9 mouse cellular contexts compared by ENCODE assay signal in genomic region chr9:43253271-43253681, GRCm38 (mm10). TPM values are rescaled to one million over a fixed set of nuclear protein-coding genes. Genes with fewer than 3 reads are reported as not detected.
DNase-seq lines count a peak whose midpoint lies in the region; ATAC-seq and TF ChIP-seq lines count a peak whose summit lies in the region.
"Had no signal": no experiment of that assay in that cellular context is flagged by ENCODE, and none has a peak within 500 bp of the region (broad histone marks: within the 10 kb centered on the region; RNA-seq: fewer than 3 reads in every experiment).

No protein-coding gene starts in this region.

- no peaks in the 10 kb centered on the region for H3K27me3 ChIP-seq in intestine, embryonic 14.5 days (replicated peaks; ENCODE audit: control insufficient read depth, insufficient read depth, low read length)
- no peaks in the 10 kb centered on the region for H3K27me3 ChIP-seq in intestine, postnatal 0 days (replicated peaks; ENCODE audit: control insufficient read depth, insufficient read depth, low read length)
- H3K27me3 ChIP-seq in kidney, postnatal 0 days (ENCODE audit: insufficient read depth, low read length), result no peaks in the 10 kb centered on the region
- no peaks in the 10 kb centered on the region for H3K27me3 ChIP-seq in neural tube, embryonic 15.5 days (replicated peaks)
- H3K27me3 ChIP-seq in midbrain, postnatal 0 days (ENCODE audit: insufficient read depth, low read length), result no peaks in the 10 kb centered on the region
- H3K27me3 ChIP-seq: CH12.LX had no signal

- no peaks in the 10 kb centered on the region for H3K9me3 ChIP-seq in intestine, embryonic 14.5 days (ENCODE audit: control insufficient read depth, low read length)
- H3K9me3 ChIP-seq in intestine, postnatal 0 days (ENCODE audit: control insufficient read depth), result no peaks in the 10 kb centered on the region
- H3K9me3 ChIP-seq in kidney, postnatal 0 days (replicated peaks; ENCODE audit: low read length), result no peaks in the 10 kb centered on the region
- no peaks in the 10 kb centered on the region for H3K9me3 ChIP-seq in neural tube, embryonic 15.5 days (replicated peaks)
- no peaks in the 10 kb centered on the region for H3K9me3 ChIP-seq in midbrain, postnatal 0 days (ENCODE audit: low read length)

- no peaks in the 10 kb centered on the region for H3K36me3 ChIP-seq in intestine, embryonic 14.5 days (ENCODE audit: control insufficient read depth, insufficient read depth, low read length)
- no peaks in the 10 kb centered on the region for H3K36me3 ChIP-seq in intestine, postnatal 0 days (ENCODE audit: control insufficient read depth, insufficient read depth)
- no peaks in the 10 kb centered on the region for H3K36me3 ChIP-seq in kidney, postnatal 0 days (ENCODE audit: insufficient read depth, low read length)
- H3K36me3 ChIP-seq in neural tube, embryonic 15.5 days, result no peaks in the 10 kb centered on the region
- no peaks in the 10 kb centered on the region for H3K36me3 ChIP-seq in midbrain, postnatal 0 days (ENCODE audit: insufficient read depth, low read length)

- peak overlapping the region; percentile 90 for H3K27ac ChIP-seq in intestine, embryonic 14.5 days (ENCODE audit: low read depth)
- no peak overlapping the region; the same call in 1 of the 2 replicates for H3K27ac ChIP-seq in intestine, postnatal 0 days (ENCODE audit: low read depth, low read length)
- H3K27ac ChIP-seq in kidney, postnatal 0 days, result peak overlapping the region; percentile 75
- H3K27ac ChIP-seq in neural tube, embryonic 15.5 days (replicated peaks), result peak overlapping the region; percentile 51
- no peak overlapping the region for H3K27ac ChIP-seq in midbrain, postnatal 0 days (ENCODE audit: low read depth, low read length)

- peak; percentile 84 for ATAC-seq in intestine, embryonic 14.5 days (replicated peaks; ENCODE audit: low FRiP score, low TSS enrichment, low read depth)
- no peak for ATAC-seq in intestine, postnatal 0 days
- peak; percentile 78 for ATAC-seq in kidney, postnatal 0 days (replicated peaks; ENCODE audit: low FRiP score, low read depth)
- no peak for ATAC-seq in neural tube, embryonic 15.5 days (ENCODE audit: low FRiP score)
- no peak for ATAC-seq in midbrain, postnatal 0 days (ENCODE audit: low FRiP score)

- 26% methylated on average over 5 of the region's 5 CpGs for WGBS in intestine, embryonic 14.5 days
- WGBS in intestine, postnatal 0 days, result 38% methylated on average over 5 of the region's 5 CpGs
- 12% methylated on average over 5 of the region's 5 CpGs for WGBS in kidney, postnatal 0 days
- 11% methylated on average over 5 of the region's 5 CpGs for WGBS in neural tube, embryonic 15.5 days
- 32% methylated on average over 5 of the region's 5 CpGs for WGBS in midbrain, postnatal 0 days

- H3K4me3 ChIP-seq in intestine, embryonic 14.5 days (ENCODE audit: low read depth, low read length), result no peak overlapping the region
- H3K4me3 ChIP-seq in intestine, postnatal 0 days (ENCODE audit: low read depth, low read length), result no peak overlapping the region
- no peak overlapping the region for H3K4me3 ChIP-seq in kidney, postnatal 0 days (replicated peaks; ENCODE audit: low read depth, low read length)
- no peak overlapping the region for H3K4me3 ChIP-seq in neural tube, embryonic 15.5 days (replicated peaks)
- no peak overlapping the region for H3K4me3 ChIP-seq in midbrain, postnatal 0 days (ENCODE audit: low read depth, low read length)

- 0 out of 2 replicates have a peak overlapping the region, but pooled peaks have one; percentile 2 for H3K9ac ChIP-seq in intestine, embryonic 14.5 days (ENCODE audit: low read length)
- H3K9ac ChIP-seq in intestine, postnatal 0 days (ENCODE audit: low read depth, low read length), result no peak overlapping the region
- H3K9ac ChIP-seq in kidney, postnatal 0 days (ENCODE audit: low read depth, low read length), result 0 out of 2 replicates have a peak overlapping the region, but pooled peaks have one; percentile 13
- no peak overlapping the region for H3K9ac ChIP-seq in neural tube, embryonic 15.5 days (replicated peaks)
- no peak overlapping the region for H3K9ac ChIP-seq in midbrain, postnatal 0 days (replicated peaks; ENCODE audit: low read length, poor library complexity, severe bottlenecking)

- H3K4me1 ChIP-seq in intestine, embryonic 14.5 days (replicated peaks; ENCODE audit: control insufficient read depth, insufficient read depth, low read length), result peaks cover 24% of the 10 kb centered on the region
- no peaks in the 10 kb centered on the region for H3K4me1 ChIP-seq in intestine, postnatal 0 days (replicated peaks; ENCODE audit: control insufficient read depth, insufficient read depth, low read length)
- H3K4me1 ChIP-seq in kidney, postnatal 0 days (replicated peaks; ENCODE audit: insufficient read depth, low read length), result no peaks in the 10 kb centered on the region; the same call in 1 of the 2 replicates
- peaks cover 11% of the 10 kb centered on the region for H3K4me1 ChIP-seq in neural tube, embryonic 15.5 days
- H3K4me1 ChIP-seq in midbrain, postnatal 0 days (ENCODE audit: insufficient read depth, low read length), result no peaks in the 10 kb centered on the region

- peak; percentile 74 for DNase-seq in intestine, embryonic 14.5 days (ENCODE audit: low spot score)
- DNase-seq in heart, adult 18-20 months, result peak; percentile 63 to 82
- DNase-seq in kidney, postnatal 0 days (ENCODE audit: low spot score), result peak; percentile 96
- DNase-seq in midbrain, postnatal 0 days (ENCODE audit: low spot score), result no peak
- no peak for DNase-seq in cerebellum, adult 18-20 months
- DNase-seq in layer of hippocampus, postnatal 14 days (ENCODE audit: low spot score in 2 of 2), result no peak

- peak overlapping the region; percentile 27; the same call in 1 of the 2 replicates for H3K4me2 ChIP-seq in intestine, embryonic 14.5 days (ENCODE audit: low read length)
- no peak overlapping the region for H3K4me2 ChIP-seq in intestine, postnatal 0 days (replicated peaks; ENCODE audit: low read depth)
- H3K4me2 ChIP-seq in kidney, postnatal 0 days (ENCODE audit: low read length), result no peak overlapping the region
- no peak overlapping the region for H3K4me2 ChIP-seq in neural tube, embryonic 15.5 days
- no peak overlapping the region for H3K4me2 ChIP-seq in midbrain, postnatal 0 days (ENCODE audit: low read depth, low read length, poor library complexity, severe bottlenecking)

- no peak for TF ChIP-seq CTCF in intestine, postnatal 0 days (IDR thresholded peaks at IDR 0.05; ENCODE audit: low read depth)
- TF ChIP-seq CTCF in kidney, postnatal 0 days (IDR thresholded peaks at IDR 0.05; ENCODE audit: low read depth), result no peak
- no peak for TF ChIP-seq CTCF in midbrain, postnatal 0 days (IDR thresholded peaks at IDR 0.05)

RNA-seq across cellular contexts. Expression of gene Oaf, which starts 13.6 kb away (rescaled TPM):
- 108 and 118 TPM in 2 replicates for polyA plus RNA-seq in intestine, embryonic 14.5 days (2014; fragmentation: Nextera tagmentation; extraction: Ambion mirVana)
- 39.7 and 45.5 TPM in 2 replicates for polyA plus RNA-seq in intestine, postnatal 0 days (2015; fragmentation: Nextera tagmentation; extraction: Ambion mirVana)
- 1 to 10 TPM; 6.4 to 7.7 TPM for total RNA-seq in heart, adult 18-20 months (2021)
- 57.2 and 62.9 TPM in 2 replicates for polyA plus RNA-seq in kidney, postnatal 0 days (2015; fragmentation: Nextera tagmentation; extraction: Ambion mirVana)
- polyA plus RNA-seq in neural tube, embryonic 15.5 days (2015; fragmentation: Nextera tagmentation; extraction: Ambion mirVana), result 9.4 and 16.3 TPM in 2 replicates
- total RNA-seq in midbrain, postnatal 0 days (2014; rRNA removed), result 4.7 and 4.9 TPM in 2 replicates
- 4.5 and 4.7 TPM in 2 replicates for polyA plus RNA-seq in midbrain, postnatal 0 days (2015; fragmentation: Nextera tagmentation; extraction: Ambion mirVana)
- total RNA-seq in layer of hippocampus, postnatal 14 days (2021), result 10 to 100 TPM; 18.2 to 24.4 TPM
- total RNA-seq: CH12.LX had no signal

RNA-seq across cellular contexts. Expression of gene Pou2f3, which starts 43.1 kb away (rescaled TPM):
- polyA plus RNA-seq in intestine, embryonic 14.5 days (2014; fragmentation: Nextera tagmentation; extraction: Ambion mirVana), result 0.89 and 1.3 TPM in 2 replicates
- 0.18 TPM in 2 replicates for polyA plus RNA-seq in intestine, postnatal 0 days (2015; fragmentation: Nextera tagmentation; extraction: Ambion mirVana)
- total RNA-seq in heart, adult 18-20 months (2021), result under 1 TPM in 1 of 2 experiments, not detected in 1; 0.10 TPM
- 0.41 and 0.47 TPM in 2 replicates for polyA plus RNA-seq in kidney, postnatal 0 days (2015; fragmentation: Nextera tagmentation; extraction: Ambion mirVana)
- polyA plus RNA-seq in neural tube, embryonic 15.5 days (2015; fragmentation: Nextera tagmentation; extraction: Ambion mirVana), result 0.47 TPM in 1 of 2 replicates, not detected in the other
- 0.16 TPM in 1 of 2 replicates, not detected in the other for total RNA-seq in midbrain, postnatal 0 days (2014; rRNA removed)
- polyA plus RNA-seq in midbrain, postnatal 0 days (2015; fragmentation: Nextera tagmentation; extraction: Ambion mirVana), result not detected in 2 replicates
- total RNA-seq in layer of hippocampus, postnatal 14 days (2021), result not detected

RNA-seq across cellular contexts. Expression of gene Trim29, which starts 57.4 kb away (rescaled TPM):
- polyA plus RNA-seq in intestine, embryonic 14.5 days (2014; fragmentation: Nextera tagmentation; extraction: Ambion mirVana), result 1.3 and 1.5 TPM in 2 replicates
- 0.26 and 0.38 TPM in 2 replicates for polyA plus RNA-seq in intestine, postnatal 0 days (2015; fragmentation: Nextera tagmentation; extraction: Ambion mirVana)
- total RNA-seq in heart, adult 18-20 months (2021), result under 1 TPM in 1 of 2 experiments, not detected in 1; 0.10 TPM
- polyA plus RNA-seq in kidney, postnatal 0 days (2015; fragmentation: Nextera tagmentation; extraction: Ambion mirVana), result 2.5 and 2.6 TPM in 2 replicates
- polyA plus RNA-seq in neural tube, embryonic 15.5 days (2015; fragmentation: Nextera tagmentation; extraction: Ambion mirVana), result 0.18 and 14.8 TPM in 2 replicates
- 0.24 and 2.4 TPM in 2 replicates for total RNA-seq in midbrain, postnatal 0 days (2014; rRNA removed)
- polyA plus RNA-seq in midbrain, postnatal 0 days (2015; fragmentation: Nextera tagmentation; extraction: Ambion mirVana), result 0.12 and 0.16 TPM in 2 replicates
- total RNA-seq in layer of hippocampus, postnatal 14 days (2021), result under 1 TPM; 0.44 to 0.67 TPM

Comparison
In these comparisons a context has a peak if more than half of its experiments do, and no peak if none do; other contexts are left out.
1. ATAC-seq: peak in intestine, embryonic 14.5 days (single experiment) and kidney, postnatal 0 days (single experiment); none in intestine, postnatal 0 days (single experiment), neural tube, embryonic 15.5 days (single experiment) and midbrain, postnatal 0 days (single experiment).
2. H3K27ac ChIP-seq: peak in intestine, embryonic 14.5 days (single experiment), kidney, postnatal 0 days (single experiment) and neural tube, embryonic 15.5 days (single experiment); none in intestine, postnatal 0 days (single experiment) and midbrain, postnatal 0 days (single experiment).
3. H3K9ac ChIP-seq: peak in intestine, embryonic 14.5 days (single experiment) and kidney, postnatal 0 days (single experiment); none in intestine, postnatal 0 days (single experiment), neural tube, embryonic 15.5 days (single experiment) and midbrain, postnatal 0 days (single experiment).
4. DNase-seq: peak in intestine, embryonic 14.5 days (single experiment), heart, adult 18-20 months (2 of 2) and kidney, postnatal 0 days (single experiment); none in midbrain, postnatal 0 days (single experiment), cerebellum, adult 18-20 months (0 of 2) and layer of hippocampus, postnatal 14 days (0 of 2).